Mouse (Mus musculus): ENCODE measurements around the gene Rspo1.

The Rspo1 gene

DNA sequence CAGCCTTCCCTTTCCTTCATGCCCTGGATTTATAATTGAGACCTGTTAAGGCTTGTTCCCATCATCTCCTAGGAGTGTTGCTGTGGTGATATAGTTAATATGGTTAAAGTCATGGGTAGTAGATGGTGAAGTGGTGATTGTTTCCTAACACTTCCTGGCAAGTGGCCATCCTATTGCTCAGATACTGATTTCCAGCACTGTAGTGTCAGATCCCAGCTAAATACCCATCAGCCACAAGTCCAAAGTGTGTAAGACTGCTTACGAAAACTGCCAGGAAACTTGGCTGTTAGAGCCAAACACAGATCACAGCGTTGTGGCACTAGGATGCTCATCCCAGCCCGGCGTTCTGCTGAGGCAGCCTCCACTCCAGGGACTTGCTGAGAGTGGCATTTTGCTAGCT lies 48.1 kb downstream of the Rspo1 start:
- DNase-seq: no peak

GRCm38 (mm10) chr4:125044454-125044853 lies 58.2 kb downstream of the Rspo1 start:
- no peak for DNase-seq

DNA sequence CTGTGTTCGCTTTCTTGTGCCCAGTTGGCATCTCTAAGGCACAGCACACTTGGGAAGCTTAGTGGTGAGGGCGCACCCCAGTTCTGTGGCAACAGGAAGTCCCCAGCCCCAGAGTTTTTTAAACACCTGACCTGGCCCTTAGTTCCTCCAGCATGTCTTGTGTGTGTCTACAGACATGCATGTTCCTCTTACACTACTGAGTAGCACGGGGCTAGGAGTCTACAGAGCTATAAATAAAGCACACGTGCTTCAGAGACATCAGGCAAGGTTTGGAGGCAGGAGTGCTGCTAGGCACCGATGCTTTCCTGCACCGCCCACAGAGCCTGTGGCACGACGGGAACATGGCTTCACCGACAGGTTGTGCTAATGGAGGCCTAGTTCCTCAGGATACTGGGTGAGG lies 69.2 kb downstream of the Rspo1 start:
- no peak for DNase-seq

- no peak for DNase-seq
Measured at GRCm38 (mm10) chr4:125056476-125056875, 70.2 kb downstream of the Rspo1 start.

DNA sequence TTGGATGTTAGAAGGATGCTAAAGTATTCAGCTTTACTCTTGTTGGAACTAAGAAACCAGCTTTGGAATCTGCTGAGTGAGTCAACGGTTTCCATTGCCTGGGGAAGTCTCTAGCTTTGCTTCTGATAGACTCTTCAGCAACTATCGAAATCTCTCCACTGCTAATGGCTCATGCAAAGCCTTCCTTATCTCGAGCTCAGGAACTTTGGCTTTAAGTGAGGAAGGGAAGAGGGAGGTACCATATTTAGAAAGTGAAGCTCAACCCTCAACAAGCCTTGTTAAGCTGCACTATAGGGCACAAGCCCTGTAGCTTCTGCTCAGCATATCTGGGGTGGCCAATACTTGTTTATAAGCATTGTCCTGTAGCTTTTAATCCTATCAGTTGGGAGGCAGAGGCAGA lies 71.0 kb downstream of the Rspo1 start:
- no peak for DNase-seq

- DNase-seq: no peak
Measured at GRCm38 (mm10) chr4:125058033-125058432, 71.8 kb downstream of the Rspo1 start.
